Mouse (Mus musculus) activated CD4-positive, CD25-positive, alpha-beta regulatory T cell, adult 4 months (primary cell): ENCODE data around the gene Vps37c. TPM values are rescaled to one million over a fixed set of nuclear protein-coding genes. Genes with fewer than 3 reads are reported as not detected.

Experiments
- ATAC-seq: one replicate; pipeline ENCODE4 v1.8.0; 2017
- polyA plus RNA-seq, 2 experiments: library from polyadenylated mRNA; unstranded; fragments of 100-300 nt; shearing (Covaris generic); gene quantifications; one replicate each; pipeline ENCODE4 v1.2.1; 2017

Vps37c gene
- polyA plus RNA-seq, 2 experiments from 2014 or later = 11.1 to 13.2 TPM

DNA sequence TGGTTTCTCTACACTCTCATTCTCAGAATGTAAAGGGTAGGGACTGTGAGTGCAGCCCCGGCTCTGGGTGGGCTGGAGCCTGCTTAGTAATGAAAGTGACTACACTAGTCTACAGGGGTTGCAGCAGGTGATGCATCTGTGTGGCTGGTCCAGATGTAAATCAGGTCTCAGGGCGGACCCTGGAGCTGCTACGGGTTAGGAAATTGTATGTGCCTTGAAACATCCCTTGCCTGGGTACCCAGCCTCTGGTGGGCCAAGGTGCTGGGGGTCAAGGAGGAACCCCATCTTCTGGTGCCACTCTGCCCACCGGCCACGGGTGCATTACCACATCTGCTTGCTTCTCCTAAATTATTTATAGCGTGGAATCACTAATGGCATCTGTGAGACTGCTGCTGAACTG lies 25.6 kb downstream of the Vps37c start:
- no peak for ATAC-seq

DNA sequence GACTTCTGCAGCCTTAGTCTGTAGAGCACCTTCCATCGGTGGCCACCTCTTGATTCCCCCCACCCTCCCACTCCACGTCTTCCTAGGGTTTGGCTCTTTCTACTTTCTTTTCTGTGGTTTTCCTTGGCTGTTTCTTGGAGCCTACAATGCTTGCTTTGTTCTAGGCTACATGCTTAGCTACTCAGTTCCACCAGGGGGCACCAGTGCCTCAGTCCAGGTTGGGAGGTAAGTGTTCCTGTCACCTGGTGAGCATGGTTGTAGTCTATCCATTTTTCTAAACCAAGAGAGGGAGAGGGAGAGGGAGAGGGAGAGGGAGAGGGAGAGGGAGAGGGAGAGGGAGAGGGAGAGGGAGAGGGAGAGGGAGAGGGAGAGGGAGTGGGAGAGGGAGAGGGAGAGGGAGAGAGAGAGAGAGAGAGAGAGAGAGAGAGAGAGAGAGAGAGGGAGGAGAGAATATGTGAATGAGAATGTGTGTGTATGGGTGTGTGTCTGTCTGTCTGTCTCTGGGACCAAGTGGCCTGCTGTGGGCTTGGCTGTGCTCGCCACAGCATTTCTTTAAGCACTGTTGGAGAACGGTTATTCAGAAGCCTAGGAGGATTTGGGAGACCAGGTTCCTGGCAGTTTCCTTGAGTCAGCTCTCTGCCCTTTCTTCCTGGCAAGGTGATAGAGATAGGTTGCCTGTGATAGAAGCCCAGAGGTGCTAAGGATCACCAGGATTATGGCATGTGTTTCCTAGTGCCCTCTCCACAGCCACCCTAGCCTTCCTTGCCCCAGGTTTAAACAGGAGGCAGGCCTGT lies 26.3 kb downstream of the Vps37c start:
- peak; percentile 53 for ATAC-seq

DNA sequence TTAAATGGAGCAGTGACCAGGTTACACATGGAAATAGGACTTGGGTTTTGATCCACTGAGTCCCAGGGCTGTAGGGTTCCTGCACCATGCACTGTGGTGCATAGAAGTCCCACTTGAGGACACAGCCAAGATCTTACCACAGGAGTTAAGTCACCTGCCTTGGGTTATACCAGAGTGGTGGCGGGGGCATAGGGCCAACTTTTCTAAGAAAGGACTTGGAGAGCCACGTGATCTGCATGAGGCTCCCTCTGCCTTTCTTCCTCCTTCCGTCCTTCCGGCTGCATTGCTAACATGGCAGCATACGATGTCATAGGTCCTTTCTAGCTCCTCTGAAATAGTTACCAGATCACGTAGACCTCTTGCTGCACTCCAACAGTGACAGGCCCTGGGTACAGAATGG lies 26.9 kb downstream of the Vps37c start:
- ATAC-seq = peak; percentile 24

DNA sequence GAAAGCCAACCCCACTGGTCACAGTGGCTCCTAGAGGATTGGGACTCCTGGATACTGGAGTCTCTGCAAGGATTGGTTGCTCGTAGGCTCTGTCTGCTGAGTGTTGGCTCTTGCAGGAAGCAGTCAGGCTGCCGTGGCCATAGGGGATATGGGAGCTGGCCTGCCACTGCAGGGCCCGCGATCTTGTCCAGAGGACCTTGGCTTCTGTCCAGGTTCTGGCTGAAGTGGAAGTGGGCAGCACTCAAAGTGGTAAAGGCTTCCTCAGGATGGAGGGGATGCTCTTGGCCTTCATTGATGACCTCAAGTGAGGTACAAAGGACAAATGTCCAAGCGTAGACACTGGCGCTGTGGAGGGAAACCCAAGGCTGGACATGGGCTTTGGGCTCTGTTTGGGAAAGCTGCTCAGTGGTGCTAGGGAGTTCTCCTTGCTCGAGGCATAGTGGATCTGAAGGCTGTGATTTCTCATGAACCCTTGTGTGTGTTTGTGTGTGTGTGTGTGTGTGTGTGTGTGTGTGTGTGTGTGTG lies 29.8 kb downstream of the Vps37c start:
- ATAC-seq = no peak

DNA sequence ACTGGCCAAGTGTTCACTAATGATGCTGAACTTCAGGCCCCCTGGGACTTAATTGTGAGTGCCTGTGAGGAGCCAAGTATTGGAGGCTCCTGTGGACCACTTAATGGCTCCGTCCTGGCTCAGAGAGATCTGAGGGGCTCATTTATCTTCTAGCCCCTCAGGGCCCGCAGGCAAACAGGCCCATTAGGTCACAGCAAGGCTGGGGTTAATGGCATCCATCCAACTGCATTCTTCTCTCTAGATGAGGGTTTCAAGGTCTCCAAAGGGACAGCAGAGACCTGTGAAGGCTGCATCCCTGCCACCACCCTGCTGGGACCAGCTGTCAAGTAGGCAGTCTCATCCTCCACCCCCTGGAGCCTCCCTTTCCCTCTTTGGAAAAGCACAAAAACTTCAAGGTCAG lies 31.2 kb downstream of the Vps37c start:
- ATAC-seq = no peak

DNA sequence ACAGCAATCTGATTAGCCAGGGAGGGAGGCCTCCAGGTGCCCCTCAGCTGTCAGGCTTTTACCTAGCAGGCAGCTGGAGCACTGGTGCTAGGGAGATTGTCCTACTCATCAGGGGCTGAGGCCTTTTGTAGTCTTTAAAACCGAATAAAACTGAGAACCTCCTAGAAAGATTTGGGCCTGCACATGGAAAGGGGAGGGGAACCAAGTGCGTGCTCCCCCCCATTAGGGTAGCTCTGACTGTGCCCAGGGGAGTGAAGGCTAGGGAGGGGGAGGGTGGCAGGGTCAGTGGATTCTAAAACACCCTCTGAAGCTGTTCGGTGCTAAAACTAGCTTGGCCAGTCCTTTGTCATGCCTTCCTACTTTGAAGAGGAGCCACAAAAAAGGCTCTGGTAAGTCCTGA lies 32.0 kb downstream of the Vps37c start:
- no peak for ATAC-seq

DNA sequence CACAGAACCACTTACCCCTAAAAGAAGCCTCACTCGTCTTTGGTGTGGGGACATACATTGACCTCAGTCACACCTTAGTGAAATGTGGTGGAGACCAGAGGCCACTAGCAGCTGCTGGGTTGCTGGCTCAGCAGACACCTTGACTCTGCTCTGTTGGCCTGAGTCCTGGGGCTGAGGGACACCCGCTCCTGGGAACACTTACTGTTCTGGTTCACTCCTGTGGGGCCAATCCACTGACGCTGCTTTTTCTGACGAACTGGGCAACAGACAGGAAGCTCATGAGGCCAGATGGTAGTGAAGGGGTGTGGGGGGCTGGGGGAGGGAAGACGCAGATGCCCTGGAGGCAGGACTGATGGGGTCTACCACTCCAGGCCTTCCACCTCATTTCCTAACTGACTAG lies 32.5 kb downstream of the Vps37c start:
- ATAC-seq = no peak

DNA sequence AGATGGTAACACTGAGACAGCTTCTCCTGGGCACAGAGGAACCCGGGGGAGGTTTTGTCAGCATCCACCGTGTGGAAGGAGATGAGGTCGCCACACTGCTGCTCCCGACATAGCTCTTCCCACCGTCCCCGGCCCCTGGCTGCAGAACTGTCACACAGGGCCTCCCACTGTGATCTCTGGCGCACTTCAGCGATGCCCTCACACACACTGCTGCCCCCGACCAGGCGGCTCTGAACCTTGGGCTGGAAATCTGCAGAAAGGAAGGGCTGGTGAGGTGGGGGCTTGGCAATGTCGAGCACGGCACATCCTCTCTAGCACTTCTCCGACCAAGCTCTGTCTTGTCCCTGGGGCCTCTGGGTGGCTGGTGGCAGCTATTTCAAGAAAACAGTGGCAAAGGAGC lies 34.5 kb downstream of the Vps37c start:
- no peak for ATAC-seq

DNA sequence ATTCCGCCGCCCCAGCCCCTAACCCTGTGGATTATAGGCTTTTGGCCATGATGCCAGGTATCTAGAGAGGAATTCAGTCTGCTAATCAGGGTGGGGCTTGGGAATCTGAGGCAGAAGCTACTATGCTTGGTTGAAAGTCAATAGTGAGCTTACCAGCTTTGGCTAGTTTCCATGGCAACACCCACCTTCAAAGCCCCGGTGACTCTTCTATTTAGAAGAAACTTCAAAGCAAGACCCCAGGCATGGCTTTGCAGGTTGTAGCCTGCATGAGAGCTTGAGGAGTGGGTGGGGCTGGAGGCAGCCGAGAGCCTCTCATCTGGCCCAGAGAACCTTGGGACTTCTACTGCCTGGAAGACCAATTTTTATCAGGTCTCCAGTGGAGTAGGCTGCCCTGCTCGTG lies 35.1 kb downstream of the Vps37c start:
- ATAC-seq = no peak

DNA sequence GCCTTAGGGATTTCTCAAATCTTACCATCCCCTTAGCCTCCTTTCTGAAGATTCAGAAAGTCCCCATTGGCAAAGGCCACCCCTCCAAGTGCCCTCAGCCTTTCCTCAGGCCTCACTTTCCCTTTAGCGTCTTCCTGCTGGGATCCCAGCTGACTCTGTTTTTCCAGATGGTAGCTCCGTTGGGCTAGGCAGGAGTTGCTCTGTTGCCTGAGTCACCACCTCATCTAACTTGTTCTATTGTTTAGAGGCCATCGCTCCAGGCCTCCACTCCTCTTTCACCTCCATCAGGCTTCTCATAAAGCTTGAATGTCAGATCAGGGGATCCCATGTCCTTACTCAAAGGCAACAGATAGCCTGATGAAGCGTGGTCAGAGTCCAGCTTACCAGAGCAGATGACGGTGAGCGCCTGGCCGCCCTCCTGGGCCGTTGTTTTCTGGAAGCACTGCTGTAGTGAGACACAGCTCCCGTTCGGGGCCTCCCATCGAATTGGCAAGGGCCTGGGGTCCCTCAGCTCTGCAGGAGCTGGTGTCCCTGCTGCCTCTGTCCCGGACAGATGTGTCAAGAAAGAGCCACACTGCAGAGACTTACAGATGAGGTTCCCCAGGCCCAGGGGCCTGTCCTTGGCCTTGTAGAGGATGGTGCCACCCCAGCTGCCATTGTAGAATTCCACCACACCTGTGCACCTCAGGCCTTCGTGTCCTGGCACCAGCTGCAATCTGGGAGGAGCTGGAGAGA lies 36.3 kb downstream of the Vps37c start:
- ATAC-seq = no peak

DNA sequence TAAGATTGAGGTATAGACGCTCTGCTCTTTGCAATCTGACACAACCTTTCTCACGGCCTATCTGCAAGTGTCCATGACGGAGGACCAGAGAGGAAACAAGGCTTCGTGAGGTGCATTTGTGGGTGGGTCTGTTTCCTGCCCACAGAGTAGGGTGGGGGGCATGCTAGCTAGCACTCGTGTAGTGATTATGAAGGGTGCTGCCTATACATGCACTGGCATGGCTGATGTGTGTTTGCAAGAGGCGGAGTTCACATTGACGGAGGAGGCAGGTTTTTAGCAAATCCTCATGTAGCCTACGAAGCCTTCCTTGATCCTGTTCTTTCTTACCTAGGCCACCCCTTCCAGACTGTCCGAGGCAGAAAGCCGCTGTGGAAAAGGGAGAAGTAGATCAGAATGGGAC lies 41.4 kb downstream of the Vps37c start:
- ATAC-seq = peak; percentile 19

DNA sequence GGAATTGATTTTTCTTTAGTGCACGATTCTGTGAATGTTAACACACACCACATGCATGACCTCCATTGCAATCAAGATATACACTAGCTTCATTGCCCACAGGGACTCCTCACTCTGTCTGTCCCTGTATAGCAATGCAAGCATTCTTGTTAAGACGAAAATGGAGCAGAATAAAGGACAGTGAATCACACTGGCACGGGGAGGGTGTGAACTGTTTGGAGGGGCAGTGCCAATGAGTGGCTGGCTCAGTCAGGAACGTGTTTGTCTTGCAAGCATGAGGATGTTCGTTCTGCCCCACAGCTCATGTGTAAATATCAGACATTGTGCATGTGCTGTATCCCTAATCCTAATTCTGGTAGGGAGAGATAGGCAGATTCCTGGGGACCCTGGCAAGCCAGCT lies 41.9 kb downstream of the Vps37c start:
- ATAC-seq = no peak

DNA sequence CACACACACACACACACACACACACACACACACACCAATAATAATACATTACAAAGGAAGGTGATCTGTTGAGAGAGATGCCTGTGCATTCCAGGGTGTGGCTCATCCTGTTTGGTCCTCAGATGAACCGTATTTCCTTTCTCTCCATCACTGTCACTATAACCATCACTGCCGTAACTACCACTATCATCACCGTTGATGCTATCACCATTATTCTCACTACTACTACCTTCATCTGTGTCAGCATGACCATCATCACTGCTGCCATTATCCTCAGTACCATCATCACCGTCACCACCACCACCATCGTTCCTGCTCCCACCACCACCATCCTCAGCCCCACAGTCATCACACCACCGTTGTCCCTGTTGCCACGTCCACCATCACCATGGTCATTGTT lies 43.4 kb downstream of the Vps37c start:
- peak; percentile 78 for ATAC-seq

DNA sequence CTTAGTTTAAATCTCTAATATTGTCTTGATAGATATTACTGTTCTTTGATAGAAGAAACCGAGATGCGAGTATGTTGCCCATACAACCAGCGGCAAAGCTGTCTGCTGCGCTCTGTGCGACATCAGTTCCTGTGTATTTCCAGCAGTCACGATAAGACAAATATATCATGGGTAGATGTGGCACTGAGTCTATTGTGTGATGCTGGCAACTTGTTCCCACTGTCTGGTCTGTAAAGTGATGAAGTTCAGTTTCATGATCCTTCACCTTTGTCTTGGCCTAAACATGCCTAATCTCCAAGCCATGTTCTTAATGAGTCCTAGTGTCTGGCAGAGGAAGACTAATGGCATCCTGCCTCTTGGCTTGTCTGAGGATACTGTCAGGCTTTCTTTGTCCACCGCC lies 44.2 kb downstream of the Vps37c start:
- ATAC-seq = no peak

DNA sequence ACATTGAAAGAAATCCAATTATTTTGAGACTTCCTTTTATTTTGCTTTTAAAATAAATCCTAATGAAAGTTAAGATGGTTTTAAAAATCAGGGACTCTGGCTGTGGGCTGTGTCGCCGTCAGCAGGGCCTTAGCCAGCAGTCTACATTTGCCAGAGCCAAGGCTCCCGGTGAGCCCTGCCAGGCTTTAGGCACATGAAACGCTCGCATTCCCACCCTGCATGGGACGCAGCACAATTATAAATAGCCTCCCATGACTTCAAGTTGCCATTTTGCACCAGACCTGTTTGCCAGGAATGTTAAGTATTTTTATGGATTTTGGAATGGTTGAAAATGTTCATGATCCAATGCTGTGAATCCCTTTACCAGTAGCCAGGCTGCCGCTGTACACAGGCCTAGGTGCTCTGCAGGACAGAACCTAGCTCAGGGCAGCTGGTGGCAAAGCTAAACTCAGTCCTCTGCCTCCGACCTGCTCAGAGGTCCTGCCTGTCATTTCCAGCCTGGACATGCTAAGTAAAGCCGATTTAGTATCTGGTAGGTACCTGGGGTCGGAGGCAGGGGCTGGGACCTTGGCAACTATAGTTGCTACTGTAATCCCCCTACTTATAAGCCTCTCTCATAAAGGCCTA lies 45.1 kb downstream of the Vps37c start:
- no peak for ATAC-seq

DNA sequence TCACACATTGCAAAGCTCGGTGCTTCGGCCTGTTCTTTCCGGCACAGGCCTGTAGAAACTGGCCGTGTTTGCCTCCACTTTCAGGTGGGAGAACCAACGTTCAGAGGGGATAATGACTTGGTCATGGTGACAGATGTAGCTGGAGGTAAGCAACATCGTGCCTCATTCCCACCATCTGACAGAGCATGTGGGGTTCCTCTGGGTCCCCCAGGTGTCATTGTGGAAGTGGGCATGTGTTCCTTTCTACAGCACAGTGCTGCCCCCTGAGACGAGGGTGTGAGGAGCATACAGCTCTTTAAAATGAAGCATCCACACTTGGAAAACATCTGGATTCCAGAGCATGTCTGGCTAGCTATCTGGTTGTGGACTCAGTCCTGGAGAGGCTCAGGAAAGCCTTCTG lies 46.0 kb downstream of the Vps37c start:
- no peak for ATAC-seq

DNA sequence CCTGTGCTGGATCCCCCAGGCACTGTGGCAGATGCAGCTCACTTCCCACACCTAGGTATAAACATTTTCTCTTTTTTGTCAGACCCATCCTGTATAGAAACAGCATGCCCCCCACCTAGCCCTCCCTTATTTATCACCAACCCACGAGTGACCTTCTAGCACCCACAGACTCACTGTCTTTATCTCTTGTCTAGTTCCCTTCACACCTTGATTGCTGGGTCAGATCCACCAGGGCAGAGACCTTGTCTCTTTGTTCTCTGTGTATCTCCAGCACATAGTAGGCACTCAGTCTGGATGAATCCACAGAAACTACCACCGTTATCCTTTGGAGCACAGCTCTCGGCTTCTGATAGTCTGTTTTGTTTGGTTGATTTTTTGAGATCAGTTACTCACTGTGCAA lies 46.5 kb downstream of the Vps37c start:
- ATAC-seq = no peak

DNA sequence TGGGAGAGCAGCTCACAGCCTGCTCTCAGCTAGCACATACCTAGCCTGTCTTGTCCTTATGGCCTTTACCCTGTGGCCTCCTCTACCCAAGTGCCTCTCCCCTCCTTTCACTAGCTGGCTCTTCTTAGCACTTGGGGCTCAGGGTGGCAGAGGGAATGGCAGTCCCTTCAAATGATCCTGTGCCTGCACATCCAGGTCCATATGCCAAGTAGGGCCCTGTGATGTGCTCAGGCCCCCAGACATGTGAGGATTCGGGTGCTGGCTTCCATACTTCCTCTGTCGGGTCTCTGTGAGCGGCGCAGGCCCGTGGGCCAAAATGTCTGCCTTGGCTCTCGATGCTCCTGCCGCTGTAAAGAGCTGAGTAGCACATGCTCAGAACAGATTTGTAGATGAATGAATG lies 47.3 kb downstream of the Vps37c start:
- no peak for ATAC-seq

DNA sequence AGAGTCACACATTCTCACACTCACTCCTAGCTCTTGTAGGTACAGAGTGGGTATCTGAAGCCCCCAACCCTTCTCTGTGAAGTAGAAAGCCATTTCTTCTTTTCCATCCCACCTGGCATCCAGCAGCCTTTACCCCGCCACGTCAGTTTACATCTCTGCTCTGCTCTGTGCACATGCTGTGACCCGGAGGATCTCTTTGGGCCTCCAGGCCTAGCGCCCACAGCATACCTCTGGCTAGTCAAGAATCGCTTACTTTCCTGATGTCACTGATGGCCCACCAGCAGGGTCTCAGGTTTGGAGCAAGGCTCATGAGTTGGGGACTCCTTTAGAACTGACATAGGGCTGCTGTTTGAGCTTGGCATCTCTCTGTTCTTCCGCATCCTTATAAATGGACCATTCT lies 49.5 kb downstream of the Vps37c start:
- ATAC-seq = no peak

DNA sequence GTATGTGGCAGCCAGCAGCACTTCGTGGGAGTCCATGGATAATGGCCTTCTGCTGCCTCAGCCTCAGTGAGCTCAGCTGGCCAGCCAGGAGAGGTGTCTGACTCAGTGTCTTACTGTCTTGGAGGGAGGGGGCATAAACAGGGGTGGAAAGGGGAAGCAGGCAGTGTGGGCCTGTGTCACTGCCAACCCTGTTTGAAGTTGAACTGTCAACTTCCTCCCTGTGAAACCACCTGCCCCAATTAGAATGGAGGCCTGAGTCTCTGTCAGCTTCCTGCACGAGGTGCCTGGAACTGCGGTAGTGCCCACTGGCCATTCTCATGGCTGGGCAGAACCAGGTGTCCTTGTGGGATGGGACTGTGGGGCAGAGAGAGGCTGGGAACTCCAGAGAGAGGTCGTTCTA lies 50.3 kb downstream of the Vps37c start, which contains the start of gene Cd5:
Gene Cd5 (minus strand): TSS at position 192 of the 400 bp plus-strand sequence.
- peak; percentile 67 for ATAC-seq

DNA sequence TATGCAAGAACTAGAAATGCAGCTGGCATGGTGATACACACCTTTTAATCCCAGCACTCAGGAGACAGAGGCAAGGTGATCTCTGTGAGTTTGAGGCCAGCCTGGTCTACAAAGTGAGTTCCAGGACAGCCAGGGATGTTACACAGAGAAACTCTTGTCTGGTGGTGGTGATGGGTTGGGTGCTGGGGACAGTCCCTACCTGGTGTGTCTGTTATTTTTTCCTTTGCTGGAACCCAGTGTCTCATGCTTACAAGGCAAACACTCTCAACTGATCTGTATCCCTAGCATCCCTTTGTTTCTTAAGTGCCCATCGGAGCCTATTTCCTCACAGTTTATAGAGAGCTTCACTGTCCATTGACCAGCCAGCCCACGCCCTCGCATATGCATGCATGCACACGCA lies 51.4 kb downstream of the Vps37c start:
- peak; percentile 13 for ATAC-seq

DNA sequence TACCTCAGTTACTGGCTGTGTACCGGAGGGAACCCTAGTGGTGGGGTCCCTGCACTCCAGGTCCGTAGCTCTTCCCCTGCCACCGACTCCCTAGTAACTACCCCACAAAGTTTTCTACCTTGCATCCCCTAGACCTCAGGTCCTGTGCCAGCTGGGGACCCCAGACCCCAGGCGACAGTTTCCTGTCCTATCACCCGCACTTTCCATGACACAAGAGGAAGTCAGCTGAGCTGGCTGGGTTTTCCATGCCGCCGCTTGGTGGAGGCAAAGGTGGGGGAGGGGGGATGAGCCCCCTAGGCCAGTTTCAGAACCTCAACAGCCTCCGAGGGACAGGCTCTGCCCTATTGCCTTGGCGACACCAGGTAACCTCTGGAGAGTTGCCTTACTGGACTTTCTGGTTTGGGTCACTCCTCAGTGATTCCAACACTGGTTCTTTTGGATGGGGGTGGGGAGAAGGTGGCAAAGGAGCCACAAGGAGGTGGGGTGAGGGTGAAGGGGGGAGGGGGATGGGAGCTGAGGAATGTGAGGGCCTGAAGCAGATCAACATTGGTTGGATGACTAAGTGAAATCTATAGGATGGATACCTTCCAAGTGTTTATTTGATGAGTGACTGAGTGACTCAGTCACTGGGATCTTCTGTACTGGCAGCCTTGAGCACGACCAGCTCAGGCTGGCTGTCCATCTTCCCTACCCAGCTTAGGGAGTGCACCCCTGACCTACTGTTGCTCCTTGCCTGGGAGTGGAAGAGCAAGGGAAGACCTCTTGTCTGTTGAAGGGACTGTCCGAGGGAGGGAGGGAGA lies 52.3 kb downstream of the Vps37c start:
- ATAC-seq = peak; percentile 30

DNA sequence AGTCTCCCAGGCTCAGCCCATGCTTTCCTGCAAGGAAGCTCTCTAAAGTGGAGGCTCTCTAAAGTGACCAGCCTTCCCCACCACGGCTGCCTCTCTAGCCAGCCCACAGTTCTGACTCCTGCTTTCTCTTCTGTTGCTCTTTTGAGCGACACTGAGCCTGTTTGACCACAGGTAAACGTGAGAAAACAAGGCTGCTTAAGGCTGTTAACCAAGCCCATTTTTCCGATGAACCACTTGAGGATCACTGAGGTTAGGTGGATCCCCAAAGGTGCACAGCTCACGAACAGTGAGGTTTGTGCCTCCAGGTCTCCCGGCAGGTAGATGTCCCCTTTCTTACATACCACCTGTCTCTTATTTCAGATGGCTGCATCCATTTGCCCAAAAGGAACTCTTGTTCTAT lies 53.6 kb downstream of the Vps37c start:
- ATAC-seq = peak; percentile 28
